Mouse (Mus musculus) right cerebral cortex, postnatal 4 days (tissue): ENCODE measurements at regions not wholly inside any gene's neighbourhood (a gene's known extent, or its start where the extent isn't known, plus 50 kb on each side); places are given as distances from the start of the nearest gene placed in this dataset.
A peak's percentile ranks its signal among the peaks of the same experiment; 100 is the strongest.

Experiments
- DNase-seq: peaks from one replicate; pipeline ENCODE4 v3.0.0-alpha.2; 2022

DNA sequence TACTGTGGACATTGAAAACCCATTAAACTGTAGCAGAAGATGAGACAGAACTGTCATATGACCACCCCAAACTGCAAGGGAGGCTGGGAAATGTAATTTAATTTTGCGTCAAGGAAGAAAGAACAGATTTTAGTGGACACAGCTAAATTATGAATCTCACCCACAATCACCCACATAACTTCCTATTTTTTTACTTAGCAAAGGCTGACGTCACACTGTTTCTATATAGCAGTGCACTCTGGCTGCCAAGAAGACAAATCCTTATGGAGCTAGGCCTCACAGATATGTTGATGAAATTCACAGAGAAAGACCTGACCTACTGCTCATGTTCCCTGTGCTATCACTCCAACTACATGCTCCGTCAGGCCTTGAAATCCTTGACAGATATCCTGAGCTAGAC, 118.5 kb upstream of the Lmo4 start:
- no peak for DNase-seq

GRCm38 (mm10) chr3:144319468-144320205, 114.6 kb upstream of the Lmo4 start:
- DNase-seq = no peak

- peak; percentile 29 for DNase-seq
Measured at GRCm38 (mm10) chr3:144318761-144319467, 113.9 kb upstream of the Lmo4 start.

GRCm38 (mm10) chr3:144310748-144311147, 105.7 kb upstream of the Lmo4 start:
- DNase-seq = no peak

DNA sequence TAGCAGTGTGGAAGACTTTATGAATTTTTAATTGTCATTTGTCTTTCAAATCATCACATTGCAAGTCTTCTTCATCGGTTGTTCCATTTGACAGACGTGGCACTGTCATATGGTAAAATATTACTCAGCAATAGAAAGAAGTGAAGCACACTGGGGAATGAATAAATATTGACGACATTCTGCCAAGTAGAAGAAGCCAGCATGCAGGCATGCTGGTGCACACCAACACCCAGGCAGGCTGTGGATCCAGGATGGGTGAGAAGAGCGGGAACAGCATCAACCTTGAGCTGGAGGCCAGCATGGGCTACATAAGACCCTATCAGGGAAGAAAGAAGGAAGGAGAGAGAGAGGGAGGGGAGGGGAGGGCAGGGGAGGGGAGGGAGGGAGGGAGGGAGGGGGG, 103.6 kb upstream of the Lmo4 start:
- DNase-seq = no peak

GRCm38 (mm10) chr3:144307557-144307956, 102.5 kb upstream of the Lmo4 start:
- no peak for DNase-seq

DNA sequence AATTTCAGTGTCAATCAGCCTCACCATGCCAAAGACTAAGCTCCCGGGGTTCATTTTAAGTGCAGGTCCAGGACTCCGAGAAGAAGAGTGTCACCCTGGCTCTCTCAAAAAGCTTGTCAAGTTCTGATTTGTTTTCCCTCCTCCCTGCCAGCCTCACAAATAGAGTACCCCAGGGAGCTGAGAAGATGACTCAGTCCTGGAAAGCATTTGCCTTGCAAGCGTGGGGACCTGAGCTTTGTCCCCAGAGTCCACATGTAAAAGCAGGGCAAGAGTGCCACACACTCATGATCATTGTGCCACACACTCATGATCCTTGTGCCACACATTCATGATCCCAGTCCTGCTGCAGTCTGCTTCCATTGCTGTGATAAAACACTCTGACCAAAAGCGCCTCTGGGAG, 100.4 kb upstream of the Lmo4 start:
- DNase-seq = no peak

DNA sequence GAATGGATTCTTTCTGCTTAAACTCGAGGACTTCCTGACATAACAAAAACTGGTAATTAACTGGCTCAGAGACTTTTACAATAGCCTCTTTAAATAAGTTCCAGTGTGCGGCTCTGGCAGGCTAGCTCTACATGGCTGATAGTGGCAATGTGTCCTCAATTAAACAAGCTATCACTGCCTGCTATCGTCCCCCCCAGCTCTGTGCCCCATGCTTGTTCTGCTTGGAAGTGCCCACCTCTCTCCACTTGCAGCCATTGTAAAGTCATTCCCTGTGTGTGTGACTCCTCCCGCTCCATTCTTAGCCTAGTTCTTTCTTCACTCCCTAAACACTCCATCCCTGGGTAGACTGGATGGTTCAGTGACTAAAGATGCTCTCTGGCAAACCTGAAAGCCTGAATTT, 99.9 kb upstream of the Lmo4 start:
- DNase-seq = no peak

DNA sequence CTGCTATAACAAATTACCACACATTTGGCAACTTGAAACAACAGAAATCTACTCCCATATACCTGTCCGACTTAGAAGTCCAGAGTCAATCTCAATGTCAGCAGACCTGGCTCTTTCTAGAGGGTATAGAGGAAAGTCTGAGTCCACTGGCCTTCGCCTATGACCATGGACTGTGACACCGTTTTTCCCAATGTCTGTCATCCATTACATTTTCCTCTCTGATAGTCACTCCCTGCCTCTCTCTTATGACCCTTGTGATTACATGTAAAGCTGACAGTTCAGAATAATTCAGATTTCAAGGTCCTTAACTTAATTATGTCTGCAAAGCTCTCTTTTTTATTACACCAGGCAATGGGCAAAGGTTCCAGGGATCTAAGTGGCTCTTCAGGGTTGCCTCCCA, 97.6 kb upstream of the Lmo4 start:
- DNase-seq = no peak

DNA sequence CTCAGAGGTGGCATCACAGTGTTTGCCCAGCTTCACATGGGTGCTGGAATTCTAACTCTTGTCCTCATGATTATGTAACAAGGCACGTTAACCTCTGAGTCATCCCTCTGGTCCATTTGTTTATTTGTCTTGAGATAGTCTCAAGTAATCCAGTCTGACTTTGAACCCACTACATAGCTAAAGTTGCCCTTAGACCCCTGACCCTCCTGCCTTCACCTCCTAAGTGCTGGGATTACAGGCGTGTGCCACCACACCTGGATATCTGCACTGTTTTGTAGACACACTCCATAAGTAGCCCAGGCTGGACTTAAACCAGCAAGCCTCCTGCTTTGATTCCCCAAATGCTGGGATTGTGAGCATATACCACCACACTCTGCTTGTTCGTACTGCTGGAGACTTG, 96.0 kb upstream of the Lmo4 start:
- no peak for DNase-seq

- no peak for DNase-seq
Measured at GRCm38 (mm10) chr3:144299239-144299638, 94.2 kb upstream of the Lmo4 start.

GRCm38 (mm10) chr3:144289489-144289888, 84.5 kb upstream of the Lmo4 start:
- peak; percentile 4 for DNase-seq

- no peak for DNase-seq
Measured at GRCm38 (mm10) chr3:144286100-144286499, 81.1 kb upstream of the Lmo4 start.

GRCm38 (mm10) chr3:144284326-144284725, 79.3 kb upstream of the Lmo4 start:
- DNase-seq = no peak

DNA sequence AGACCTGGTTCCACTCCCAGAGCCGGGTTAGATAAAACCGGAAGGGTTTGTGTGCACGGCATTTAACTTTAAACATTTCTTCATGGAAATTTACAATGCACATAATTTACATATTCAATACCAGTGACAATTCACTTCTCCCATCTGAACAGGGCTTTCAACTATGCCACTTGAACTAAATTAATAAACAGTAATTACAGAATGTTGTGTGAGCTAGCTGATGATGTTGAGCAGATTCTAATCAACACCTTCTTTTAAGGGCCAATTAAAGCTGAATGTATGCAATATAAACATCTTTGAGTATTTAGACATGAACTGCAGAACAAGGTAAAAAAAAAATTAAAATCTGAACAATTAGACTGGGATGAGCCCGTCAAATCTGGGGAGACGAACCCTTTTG, 68.1 kb upstream of the Lmo4 start:
- DNase-seq = no peak

DNA sequence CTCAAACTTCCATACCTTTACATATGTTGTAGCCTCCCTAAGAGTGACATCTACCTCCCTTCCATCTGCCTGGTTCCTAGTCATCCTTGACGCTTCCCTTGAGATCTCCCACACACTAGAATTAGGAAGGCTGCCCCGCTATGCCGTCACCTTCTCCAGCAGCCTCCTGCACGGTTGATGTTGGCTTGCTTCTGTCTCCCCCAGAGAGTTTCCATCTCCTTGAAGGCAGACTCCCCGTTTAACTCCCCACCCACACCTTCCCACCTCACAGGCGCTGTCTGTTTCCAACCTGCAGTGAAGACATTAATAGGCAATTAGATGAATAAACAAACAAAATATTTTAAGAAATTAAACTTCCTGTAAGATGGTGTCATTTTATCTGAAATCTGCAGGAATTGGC, 65.2 kb upstream of the Lmo4 start:
- no peak for DNase-seq

DNA sequence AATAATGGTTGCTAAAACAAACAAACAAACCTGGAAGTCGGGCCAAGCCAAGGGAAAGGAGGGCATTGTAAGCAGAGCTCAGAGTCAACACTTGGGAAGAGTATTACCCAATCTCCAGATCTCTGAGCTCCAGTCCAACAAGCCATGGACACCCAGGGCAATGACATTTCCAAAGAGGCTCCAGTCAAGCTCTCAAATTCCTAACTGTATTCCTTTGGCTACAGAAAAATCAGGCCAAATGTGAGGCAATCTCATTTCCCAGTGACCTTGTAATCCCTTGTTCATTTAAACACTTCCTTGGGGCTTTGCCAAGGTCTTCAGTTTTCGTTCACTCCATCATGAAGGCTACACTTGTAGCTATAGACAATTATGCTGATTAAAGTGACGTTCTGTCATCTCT, 59.5 kb upstream of the Lmo4 start:
- DNase-seq = no peak

DNA sequence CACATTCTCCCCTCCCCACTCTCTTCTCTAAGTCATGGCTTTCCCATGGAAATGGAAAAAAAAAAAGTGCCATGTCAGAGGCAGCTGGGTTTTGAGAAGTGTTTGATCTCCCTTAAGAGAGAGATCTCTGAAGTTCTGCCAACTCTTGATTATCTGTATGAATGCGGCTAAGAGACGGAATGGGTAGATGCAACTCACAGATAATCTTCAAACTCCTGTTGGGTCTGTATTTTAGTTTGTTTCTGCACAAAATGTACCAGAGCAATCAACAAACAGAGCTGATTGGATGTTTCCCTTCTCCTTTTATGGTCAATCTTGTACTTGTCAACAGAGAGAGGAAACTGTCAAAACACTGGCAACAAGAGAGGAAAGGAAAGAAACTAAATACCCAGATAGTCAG, 55.9 kb upstream of the Lmo4 start:
- no peak for DNase-seq

GRCm38 (mm10) chr3:144257714-144258517, 52.9 kb upstream of the Lmo4 start:
- no peak for DNase-seq

GRCm38 (mm10) chr3:144257196-144257595, 52.2 kb upstream of the Lmo4 start:
- no peak for DNase-seq

- no peak for DNase-seq
Measured at GRCm38 (mm10) chr3:144255596-144256550, 50.9 kb upstream of the Lmo4 start.
